Mouse (Mus musculus) spleen, adult 2 months (tissue): Measurements from ENCODE around the gene Hacd4. TPM values are rescaled to one million over a fixed set of nuclear protein-coding genes. Genes with fewer than 3 reads are reported as not detected.

Experiments
- DNase-seq, 2 experiments: peaks; one replicate each; pipeline versions ENCODE4 v3.0.0 to v3.0.0-alpha.2; 2012 to 2021; ENCODE audit warnings: low spot score in 2 of 2, low read depth in 1 of 2
- H3K27ac ChIP-seq: fragments of 200-500 bp; 2 replicates; pipeline ENCODE4 v1.5.1; 2012; ENCODE audit warnings: low read length, inconsistent platforms; ENCODE audit not compliant: insufficient read depth
- H3K27me3 ChIP-seq: fragments of 200-500 bp; 2 replicates; pipeline ENCODE4 v1.6.1; 2012; ENCODE audit warnings: mild to moderate bottlenecking, moderate library complexity, low read length, inconsistent platforms; ENCODE audit not compliant: control insufficient read depth, insufficient read depth
- H3K36me3 ChIP-seq: fragments of 200-500 bp; 2 replicates; pipeline ENCODE4 v1.6.1; 2012; ENCODE audit warnings: mild to moderate bottlenecking, low read length, inconsistent platforms; ENCODE audit not compliant: control insufficient read depth, insufficient read depth
- H3K4me1 ChIP-seq: fragments of 200-500 bp; 2 replicates; pipeline ENCODE4 v1.6.1; 2011; ENCODE audit warnings: inconsistent platforms; ENCODE audit not compliant: control insufficient read depth, insufficient read depth, insufficient read length
- H3K4me3 ChIP-seq: fragments of 200-500 bp; 2 replicates; pipeline ENCODE4 v1.5.1; 2011; ENCODE audit warnings: mild to moderate bottlenecking, inconsistent platforms; ENCODE audit not compliant: insufficient read depth, insufficient read length; ENCODE audit errors: extremely low read depth
- CTCF ChIP-seq: fragments of 200-500 bp; IDR thresholded peaks from 2 replicates; pipeline ENCODE4 v1.5.1; 2011; ENCODE audit warnings: mild to moderate bottlenecking, inconsistent platforms; ENCODE audit not compliant: insufficient read depth, insufficient read length, insufficient replicate concordance; ENCODE audit errors: extremely low read depth
- POLR2A ChIP-seq: fragments of 200-500 bp; IDR thresholded peaks from 2 replicates; pipeline ENCODE4 v1.6.1; 2011; ENCODE audit warnings: low read depth, low read length, inconsistent platforms
- WGBS: fragments of 180-500 bp; shearing (Covaris S2); methylation state at CpG from one replicate; pipeline ENCODE4 v1.1.7; 2018; 5-methylcytosine and 5-hydroxymethylcytosine counted together
- polyA plus RNA-seq: library from polyadenylated mRNA; depleted of rRNA; stranded (reverse); fragments of >200 nt; gene quantifications from 2 replicates; pipeline ENCODE4 v1.2.3, GENCODE M21; 2012

The Hacd4 gene
- polyA plus RNA-seq, 1 experiment, result 2.1 TPM

DNA sequence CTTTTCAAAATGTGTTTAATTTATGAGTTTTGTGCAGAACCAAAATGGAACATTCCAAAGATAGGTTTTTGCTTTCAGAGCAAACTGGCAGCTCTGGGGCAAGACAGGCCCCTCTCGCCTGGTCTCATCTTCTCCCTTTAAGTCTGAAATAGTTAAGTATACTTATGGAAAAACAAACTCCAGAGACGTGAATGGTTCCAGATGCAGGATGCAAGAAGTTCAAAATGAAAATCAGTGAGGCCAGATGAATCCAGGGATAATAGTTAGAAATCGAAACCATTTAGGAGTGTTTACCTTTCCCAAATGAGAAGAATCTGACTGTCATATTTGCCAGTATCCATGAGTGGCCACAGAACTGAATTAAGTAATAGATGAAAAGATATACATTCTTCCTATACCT lies 1.6 kb downstream of the Hacd4 start:
- Histone ChIP-seq H3K27me3 (no peaks in the 10 kb centered on the region), H3K4me3 (no peak overlapping the region), H3K36me3 (no peaks in the 10 kb centered on the region), H3K4me1 (peaks cover 2% of the 10 kb centered on the region; the same call in 1 of the 2 replicates), H3K27ac (no peak overlapping the region)
- WGBS, result 84% methylated on average over 3 of the region's 3 CpGs
- no peak for TF ChIP-seq CTCF
- no peak for TF ChIP-seq POLR2A
- no peak for DNase-seq

DNA sequence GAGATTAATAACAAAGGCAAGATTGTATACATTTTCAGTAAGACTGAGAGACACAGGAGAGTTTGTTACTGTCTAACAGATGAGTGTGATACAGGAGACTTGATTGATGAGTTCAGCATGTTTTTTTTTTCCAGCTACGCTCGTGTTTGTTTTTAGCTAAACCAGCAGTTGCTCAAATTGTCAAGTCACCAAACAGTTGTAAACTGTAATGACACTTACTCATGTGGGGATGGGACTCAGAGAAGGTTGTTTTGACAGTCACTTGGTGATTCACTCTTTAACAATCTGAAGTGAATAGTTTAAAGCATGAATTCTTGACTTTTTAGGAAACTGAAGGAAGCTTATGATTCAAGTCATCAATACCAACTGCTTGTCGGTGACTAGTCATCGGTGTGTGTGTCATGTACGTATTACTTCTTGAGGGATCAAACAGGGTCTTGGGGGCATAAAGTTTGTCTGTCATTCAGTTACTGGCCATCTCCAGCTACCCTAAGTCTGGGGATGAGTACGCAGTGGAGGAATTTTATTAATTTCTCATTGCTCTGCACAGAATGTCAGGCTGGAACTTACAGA lies 2.0 kb downstream of the Hacd4 start:
- 90% methylated on average over 6 of the region's 6 CpGs for WGBS
- no peak for TF ChIP-seq CTCF
- TF ChIP-seq POLR2A, result no peak
- Histone ChIP-seq H3K27ac (no peak overlapping the region), H3K36me3 (no peaks in the 10 kb centered on the region), H3K4me1 (peaks cover 2% of the 10 kb centered on the region; the same call in 1 of the 2 replicates), H3K27me3 (no peaks in the 10 kb centered on the region), H3K4me3 (no peak overlapping the region)
- DNase-seq, result no peak

DNA sequence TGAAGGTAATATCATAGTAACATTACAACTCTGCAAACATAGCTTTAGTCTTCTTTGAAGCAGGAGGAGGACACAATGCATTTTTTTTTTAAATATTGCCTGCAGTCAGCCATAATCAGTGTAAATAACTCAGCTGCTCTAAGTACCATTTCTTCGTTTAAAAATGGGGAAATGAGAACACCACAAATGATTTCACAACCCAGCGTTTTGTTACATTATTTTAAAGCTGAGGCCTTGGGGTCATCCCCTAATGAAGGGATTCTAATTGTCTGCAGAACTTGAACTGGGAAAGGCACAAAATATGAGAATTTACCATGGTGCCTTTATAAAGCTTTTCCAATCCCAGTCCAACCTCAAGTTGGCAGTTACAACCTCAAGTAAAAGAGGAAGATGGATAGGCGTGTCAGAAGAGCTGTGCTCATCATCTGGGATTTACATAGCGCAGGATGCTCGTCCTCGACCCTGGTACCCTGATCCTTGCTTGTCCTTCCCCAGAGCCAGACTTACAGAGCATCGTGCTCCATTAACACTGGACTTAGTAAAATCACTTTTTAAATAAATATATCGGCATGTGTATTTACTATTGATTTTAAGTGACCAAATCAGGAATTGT lies 6.2 kb downstream of the Hacd4 start:
- Histone ChIP-seq H3K4me1 (peaks cover 2% of the 10 kb centered on the region; the same call in 1 of the 2 replicates), H3K4me3 (no peak overlapping the region), H3K36me3 (no peaks in the 10 kb centered on the region), H3K27me3 (no peaks in the 10 kb centered on the region), H3K27ac (no peak overlapping the region)
- TF ChIP-seq CTCF (no peak), POLR2A (no peak)
- no peak for DNase-seq
- 63% methylated on average over 8 of the region's 8 CpGs for WGBS

DNA sequence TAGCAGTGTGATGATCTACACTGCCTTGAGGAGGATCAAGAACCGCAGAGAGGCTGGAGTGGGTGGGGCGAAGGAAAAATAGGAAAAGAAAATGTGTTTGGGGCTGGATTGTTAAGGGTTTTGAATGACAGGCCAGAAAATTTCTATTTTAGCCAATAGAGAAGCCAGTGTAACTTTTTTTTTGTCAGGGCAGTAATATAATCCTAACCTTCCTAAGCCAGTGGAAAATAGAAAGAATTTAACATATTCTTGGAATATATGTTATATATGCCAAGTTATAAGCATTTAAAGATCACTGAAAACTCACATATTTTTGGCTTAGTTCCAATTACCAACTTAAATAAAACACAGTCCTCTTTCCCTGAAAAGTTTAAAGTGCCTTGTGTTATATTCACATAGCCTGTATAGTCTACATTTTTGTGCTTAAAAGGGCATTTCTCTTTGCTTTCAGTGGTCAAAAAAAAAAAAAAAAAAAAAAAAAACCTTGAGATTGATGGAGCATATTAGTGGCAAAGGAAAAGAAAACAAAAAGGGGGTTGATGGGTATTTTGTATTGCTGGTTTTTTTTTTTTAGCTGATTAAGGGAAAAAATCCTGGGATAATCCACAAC lies 11.0 kb downstream of the Hacd4 start:
- Histone ChIP-seq H3K36me3 (no peaks in the 10 kb centered on the region), H3K27me3 (no peaks in the 10 kb centered on the region), H3K4me3 (no peak overlapping the region), H3K27ac (no peak overlapping the region), H3K4me1 (peaks cover 2% of the 10 kb centered on the region; the same call in 1 of the 2 replicates)
- DNase-seq, result no peak
- no peak for TF ChIP-seq CTCF
- no peak for TF ChIP-seq POLR2A
- WGBS, result 96% methylated on average over 2 of the region's 2 CpGs

DNA sequence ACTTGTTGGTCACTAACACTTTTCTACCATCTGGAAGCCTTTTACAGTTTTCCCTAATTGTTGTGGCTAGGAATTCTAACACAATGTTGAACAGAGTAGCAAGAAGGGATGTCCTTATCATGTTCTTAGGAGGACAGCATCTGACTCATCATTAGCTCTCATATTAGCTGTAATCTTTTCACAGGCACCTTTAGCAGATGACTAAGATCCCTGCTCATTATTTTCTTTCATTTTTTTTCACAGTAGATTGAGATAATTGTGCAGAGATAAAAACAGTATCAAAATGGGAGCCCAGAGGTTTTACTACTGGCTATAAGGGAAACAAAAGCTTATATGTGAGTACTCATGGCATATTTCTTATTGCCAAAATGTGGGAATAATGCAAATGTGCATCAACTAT lies 14.2 kb downstream of the Hacd4 start:
- DNase-seq, result no peak
- TF ChIP-seq CTCF (no peak), POLR2A (no peak)
- H3K4me3 ChIP-seq, result no peak overlapping the region
- H3K27me3 ChIP-seq, result no peaks in the 10 kb centered on the region
- no peaks in the 10 kb centered on the region for H3K36me3 ChIP-seq
- H3K27ac ChIP-seq, result no peak overlapping the region
- H3K4me1 ChIP-seq, result no peaks in the 10 kb centered on the region

DNA sequence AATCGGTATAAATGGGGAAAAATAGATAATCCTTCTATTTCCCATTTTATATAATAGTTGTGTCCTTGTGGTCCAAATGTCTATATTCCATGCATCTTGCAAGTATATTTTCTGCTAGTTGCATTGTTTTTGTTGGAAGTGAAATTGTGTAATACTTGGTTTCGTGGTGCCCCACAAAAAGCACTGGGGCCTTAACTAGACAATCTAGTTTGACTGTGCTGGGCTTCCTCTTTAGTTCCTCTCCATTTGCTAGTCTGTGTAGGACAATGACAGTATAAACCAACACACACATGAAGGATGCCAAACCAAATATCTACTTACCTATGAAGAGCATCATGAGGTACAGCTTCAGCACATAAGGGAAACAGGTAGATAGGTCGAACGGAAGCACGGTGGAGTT lies 19.4 kb downstream of the Hacd4 start:
- Histone ChIP-seq H3K4me3 (no peak overlapping the region), H3K36me3 (no peaks in the 10 kb centered on the region), H3K27ac (no peak overlapping the region), H3K27me3 (no peaks in the 10 kb centered on the region), H3K4me1 (no peaks in the 10 kb centered on the region)
- TF ChIP-seq CTCF, result no peak
- DNase-seq, result no peak
- WGBS, result 90% methylated on average over 5 of the region's 5 CpGs

DNA sequence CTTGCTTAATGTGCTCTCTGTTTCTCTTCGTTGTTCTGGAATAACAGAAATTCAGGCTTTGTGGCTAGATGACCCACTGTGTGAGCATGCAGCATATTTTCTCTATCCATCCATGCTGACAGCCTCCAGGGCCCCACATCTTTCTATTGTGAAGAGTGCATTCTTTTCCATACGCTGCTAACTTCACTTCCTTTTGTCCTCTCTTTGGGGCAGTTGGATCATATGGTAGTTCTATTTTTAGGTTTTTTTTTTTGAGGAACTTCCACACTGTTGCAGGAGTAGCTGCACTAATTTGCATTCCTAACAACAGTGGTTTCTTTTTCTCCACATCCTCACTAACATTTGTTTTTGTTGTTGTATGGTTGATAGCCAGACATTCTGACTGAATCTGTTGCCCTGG lies 23.7 kb downstream of the Hacd4 start:
- no peaks in the 10 kb centered on the region for H3K36me3 ChIP-seq
- TF ChIP-seq POLR2A (no peak), CTCF (no peak)
- no peak overlapping the region for H3K27ac ChIP-seq
- whole genome bisulfite sequencing, result 54% methylated on average over 2 of the region's 2 CpGs
- H3K4me1 ChIP-seq, result no peaks in the 10 kb centered on the region
- no peaks in the 10 kb centered on the region for H3K27me3 ChIP-seq
- no peak overlapping the region for H3K4me3 ChIP-seq
- DNase-seq, result no peak
